Mouse (Mus musculus) heart, embryonic 16.5 days (tissue): Measurements from ENCODE around the gene Gm21188. TPM values are rescaled to one million over a fixed set of nuclear protein-coding genes. Genes with fewer than 3 reads are reported as not detected.

Experiments used
- polyA plus RNA-seq: library from polyadenylated mRNA; unstranded; fragments of >200 nt; fragmentation: Nextera tagmentation; extraction: Ambion mirVana; gene quantifications from 2 replicates; pipeline ENCODE4 v1.2.1, GENCODE M21; 2015

The Gm21188 gene
- polyA plus RNA-seq, 1 experiment from 2014 or later, result 0.14 TPM

Other genes starting within 250 kb of the Gm21188 start
- not detected in 2 replicates for gene AF067063, start 222.0 kb downstream of the Gm21188 start, polyA plus RNA-seq
- not detected in 2 replicates for gene D13Ertd608e, start 216.2 kb downstream of the Gm21188 start, polyA plus RNA-seq
- not detected in 2 replicates for gene Tcstv1, start 157.4 kb downstream of the Gm21188 start, polyA plus RNA-seq
- gene Gm21761, start 122.9 kb downstream of the Gm21188 start, polyA plus RNA-seq, result not detected in 2 replicates
- not detected in 2 replicates for gene B020031M17Rik, start 101.4 kb downstream of the Gm21188 start, polyA plus RNA-seq
- not detected in 2 replicates for gene Gm36079, start 25.2 kb downstream of the Gm21188 start, polyA plus RNA-seq
- not detected in 2 replicates for gene Gm20767, start 88.1 kb upstream of the Gm21188 start, polyA plus RNA-seq
- gene Gm21818, start 120.2 kb upstream of the Gm21188 start, polyA plus RNA-seq, result not detected in 2 replicates
- not detected in 2 replicates for gene Gm21762, start 163.8 kb upstream of the Gm21188 start, polyA plus RNA-seq
- not detected in 2 replicates for gene Gm21731, start 186.9 kb upstream of the Gm21188 start, polyA plus RNA-seq
- not detected in 2 replicates for gene AF067061, start 210.9 kb upstream of the Gm21188 start, polyA plus RNA-seq
- 0.99 and 3.2 TPM in 2 replicates for gene BC147527, start 248.2 kb upstream of the Gm21188 start, polyA plus RNA-seq